Mouse (Mus musculus): ENCODE results near the gene Gm45234. TPM values are rescaled to one million over a fixed set of nuclear protein-coding genes. Genes with fewer than 3 reads are reported as not detected.
A peak's percentile ranks its signal among the peaks of the same experiment; 100 is the strongest.

Gene Gm45234
- polyA plus RNA-seq, 1 experiment from 2014 or later: 0.13 TPM

DNA sequence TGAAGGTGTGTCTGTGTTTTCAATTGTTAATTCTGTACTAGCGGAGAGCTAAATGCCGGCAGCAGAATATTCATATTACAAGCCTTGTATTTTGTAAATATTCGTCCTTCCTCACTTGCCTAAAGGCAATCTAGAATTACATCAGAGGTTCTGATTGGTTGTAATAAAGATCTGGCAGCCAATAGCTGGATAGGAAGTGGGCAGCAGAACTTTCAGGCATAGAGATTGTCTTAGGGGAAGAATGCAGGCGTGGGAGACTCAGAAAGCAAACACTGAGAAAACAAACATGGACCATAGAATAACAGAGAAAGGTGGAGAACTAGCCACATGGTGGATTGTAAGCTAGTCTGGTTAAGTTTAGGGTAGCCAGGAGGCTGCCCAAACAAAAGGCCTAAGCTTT, 34.3 kb upstream of the Gm45234 start:
- 79% methylated on average over 4 of the region's 4 CpGs for WGBS
- H3K4me1 ChIP-seq (ENCODE audit: control insufficient read depth, insufficient read depth, low read length): no peaks in the 10 kb centered on the region
- ATAC-seq (ENCODE audit: insufficient number of reproducible peaks, low FRiP score, low TSS enrichment, low read depth) (no peak), DNase-seq (ENCODE audit: low spot score) (no peak)
- no peaks in the 10 kb centered on the region for H3K27me3 ChIP-seq (ENCODE audit: control insufficient read depth, insufficient read depth, low read length)
- H3K4me2 ChIP-seq (ENCODE audit: low read depth, severe bottlenecking): no peak overlapping the region
- no peak overlapping the region for H3K9ac ChIP-seq (ENCODE audit: low read length)
- H3K9me3 ChIP-seq (ENCODE audit: control insufficient read depth, low read length): no peaks in the 10 kb centered on the region
- no peak overlapping the region for H3K4me3 ChIP-seq (ENCODE audit: low read depth, low read length)
- H3K27ac ChIP-seq (replicated peaks; ENCODE audit: low read depth, low read length): no peak overlapping the region
- H3K36me3 ChIP-seq (ENCODE audit: control insufficient read depth, insufficient read depth, low read length): no peaks in the 10 kb centered on the region

DNA sequence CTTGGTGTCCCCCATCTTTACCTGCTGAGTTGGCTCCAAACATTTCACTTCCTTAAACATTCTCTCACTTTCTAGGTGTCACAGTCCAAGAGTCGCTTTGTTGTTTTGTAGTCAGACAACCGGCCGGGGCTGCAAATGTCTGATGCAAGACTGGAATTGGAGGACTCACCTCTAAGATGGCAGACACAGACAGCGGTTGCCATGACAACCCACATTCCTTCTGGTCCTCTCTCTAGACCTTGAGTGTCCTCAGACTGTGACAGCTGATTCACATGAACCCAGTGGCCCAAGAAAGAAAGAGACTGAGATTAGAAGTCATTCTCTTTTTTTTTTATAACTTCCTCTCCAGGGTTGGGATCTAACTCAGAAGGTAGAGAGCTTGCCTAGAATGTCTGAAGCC, 33.7 kb upstream of the Gm45234 start:
- Histone ChIP-seq H3K4me2 (ENCODE audit: low read depth, severe bottlenecking) (no peak overlapping the region), H3K4me1 (ENCODE audit: control insufficient read depth, insufficient read depth, low read length) (no peaks in the 10 kb centered on the region), H3K9ac (ENCODE audit: low read length) (no peak overlapping the region), H3K27me3 (ENCODE audit: control insufficient read depth, insufficient read depth, low read length) (no peaks in the 10 kb centered on the region), H3K4me3 (ENCODE audit: low read depth, low read length) (no peak overlapping the region), H3K27ac (replicated peaks; ENCODE audit: low read depth, low read length) (no peak overlapping the region), H3K9me3 (ENCODE audit: control insufficient read depth, low read length) (no peaks in the 10 kb centered on the region), H3K36me3 (ENCODE audit: control insufficient read depth, insufficient read depth, low read length) (no peaks in the 10 kb centered on the region)
- no peak for DNase-seq (ENCODE audit: low spot score)
- 83% methylated on average over 4 of the region's 4 CpGs for WGBS
- no peak for ATAC-seq (ENCODE audit: insufficient number of reproducible peaks, low FRiP score, low TSS enrichment, low read depth)

DNA sequence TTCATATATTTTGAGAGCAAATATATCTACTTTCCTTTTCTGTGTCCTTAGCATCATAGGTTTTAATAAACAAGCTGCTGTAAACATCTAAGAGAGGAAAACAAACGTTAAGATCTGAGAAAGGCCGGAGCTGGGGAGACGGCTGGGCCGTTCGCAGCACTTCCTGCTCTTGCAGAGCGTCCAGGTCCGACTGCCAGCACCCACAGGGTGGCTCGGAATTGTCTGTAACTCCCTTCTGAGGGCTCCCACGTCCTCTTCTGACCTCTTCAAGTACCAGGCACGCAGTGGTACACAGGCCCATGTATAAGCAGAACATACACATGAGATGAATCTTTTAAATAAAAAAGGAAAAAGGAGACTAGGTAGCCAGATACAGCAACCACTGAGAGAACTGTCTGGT, 31.9 kb upstream of the Gm45234 start:
- no peak for ATAC-seq (ENCODE audit: insufficient number of reproducible peaks, low FRiP score, low TSS enrichment, low read depth)
- 79% methylated on average over 10 of the region's 10 CpGs for WGBS

DNA sequence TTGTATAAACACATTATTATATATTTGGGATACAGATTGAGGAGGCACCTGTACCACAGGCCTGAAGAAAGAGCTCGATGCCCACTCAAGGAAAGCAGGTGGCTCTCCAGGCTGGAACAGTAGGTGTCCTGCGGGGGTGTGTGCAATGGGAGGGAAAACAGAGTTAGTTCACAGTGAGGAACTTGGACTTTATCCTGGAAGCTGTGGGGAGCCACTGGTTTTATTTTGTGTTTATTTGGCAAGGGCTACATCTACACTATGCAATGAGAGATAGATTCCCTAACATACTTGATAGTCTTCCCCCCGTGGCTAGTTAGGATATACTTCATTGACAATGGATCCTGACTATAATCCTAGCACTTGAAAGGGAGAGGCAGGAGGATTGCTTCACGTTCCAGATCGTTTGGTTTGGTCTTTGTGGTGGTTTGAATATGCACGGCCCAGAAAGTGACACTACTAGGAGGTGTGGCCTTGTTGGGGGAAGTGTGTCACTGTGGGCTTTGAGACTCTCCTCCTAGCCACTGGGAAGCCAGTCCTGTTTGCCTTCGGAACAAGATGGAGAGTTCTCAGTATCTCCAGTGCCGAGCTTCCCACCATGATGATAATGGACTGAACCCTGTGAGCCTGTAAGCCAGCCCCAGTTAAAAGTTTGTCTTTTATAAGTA, 31.1 kb upstream of the Gm45234 start:
- 56% methylated on average over 8 of the region's 8 CpGs for WGBS

More for the DNA sequence above, 31.9 kb upstream of the Gm45234 start:
- no peak overlapping the region for H3K9ac ChIP-seq (ENCODE audit: low read length)
- no peak overlapping the region for H3K27ac ChIP-seq (replicated peaks; ENCODE audit: low read depth, low read length)
- no peaks in the 10 kb centered on the region for H3K36me3 ChIP-seq (ENCODE audit: control insufficient read depth, insufficient read depth, low read length)
- no peak overlapping the region for H3K4me3 ChIP-seq (ENCODE audit: low read depth, low read length)
- no peak overlapping the region for H3K4me2 ChIP-seq (ENCODE audit: low read depth, severe bottlenecking)
- no peaks in the 10 kb centered on the region for H3K9me3 ChIP-seq (ENCODE audit: control insufficient read depth, low read length)
- no peak for DNase-seq (ENCODE audit: low spot score)
- H3K27me3 ChIP-seq (ENCODE audit: control insufficient read depth, insufficient read depth, low read length): no peaks in the 10 kb centered on the region
- H3K4me1 ChIP-seq (ENCODE audit: control insufficient read depth, insufficient read depth, low read length): no peaks in the 10 kb centered on the region

DNA sequence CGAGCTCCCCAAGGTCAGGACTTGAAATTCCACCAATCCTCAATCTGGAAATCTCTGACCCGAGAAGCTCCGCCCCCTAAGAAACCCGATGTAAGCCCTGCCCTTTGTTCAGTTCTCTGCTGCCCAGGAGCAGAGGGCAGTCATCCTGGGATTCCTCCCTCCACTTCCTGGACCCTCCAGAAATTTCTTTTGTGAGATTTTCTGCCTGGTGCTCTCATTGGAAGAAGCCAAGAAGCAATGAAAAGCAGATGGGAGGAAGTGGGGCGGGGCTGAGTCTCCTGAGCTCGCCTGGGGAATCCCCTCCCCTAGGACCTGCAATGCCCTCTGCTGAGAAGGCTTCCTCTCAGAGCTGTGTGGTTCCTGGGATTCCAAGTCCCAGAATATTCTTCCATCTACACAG, 26.6 kb upstream of the Gm45234 start:
- H3K36me3 ChIP-seq (ENCODE audit: control insufficient read depth, insufficient read depth, low read length): no peaks in the 10 kb centered on the region
- no peak overlapping the region for H3K9ac ChIP-seq (ENCODE audit: low read length)
- no peaks in the 10 kb centered on the region for H3K4me1 ChIP-seq (ENCODE audit: control insufficient read depth, insufficient read depth, low read length)
- no peak overlapping the region for H3K4me3 ChIP-seq (ENCODE audit: low read depth, low read length)
- H3K4me2 ChIP-seq (ENCODE audit: low read depth, severe bottlenecking): no peak overlapping the region
- 19% methylated on average over 6 of the region's 6 CpGs for WGBS
- ATAC-seq (ENCODE audit: insufficient number of reproducible peaks, low FRiP score, low TSS enrichment, low read depth): 0 out of 2 replicates have a peak, but pooled peaks have one; percentile 31
- H3K27ac ChIP-seq (replicated peaks; ENCODE audit: low read depth, low read length): no peak overlapping the region
- peak; percentile 71 for DNase-seq (ENCODE audit: low spot score)
- peaks cover 2% of the 10 kb centered on the region; the same call in 1 of the 2 replicates for H3K27me3 ChIP-seq (ENCODE audit: control insufficient read depth, insufficient read depth, low read length)
- no peaks in the 10 kb centered on the region for H3K9me3 ChIP-seq (ENCODE audit: control insufficient read depth, low read length)

More for the DNA sequence above, 31.1 kb upstream of the Gm45234 start:
- Histone ChIP-seq H3K27me3 (ENCODE audit: control insufficient read depth, insufficient read depth, low read length) (no peaks in the 10 kb centered on the region), H3K4me1 (ENCODE audit: control insufficient read depth, insufficient read depth, low read length) (no peaks in the 10 kb centered on the region), H3K4me2 (ENCODE audit: low read depth, severe bottlenecking) (no peak overlapping the region), H3K9me3 (ENCODE audit: control insufficient read depth, low read length) (no peaks in the 10 kb centered on the region), H3K9ac (ENCODE audit: low read length) (no peak overlapping the region), H3K4me3 (ENCODE audit: low read depth, low read length) (no peak overlapping the region), H3K27ac (replicated peaks; ENCODE audit: low read depth, low read length) (no peak overlapping the region), H3K36me3 (ENCODE audit: control insufficient read depth, insufficient read depth, low read length) (no peaks in the 10 kb centered on the region)
- DNase-seq (ENCODE audit: low spot score) (no peak), ATAC-seq (ENCODE audit: insufficient number of reproducible peaks, low FRiP score, low TSS enrichment, low read depth) (no peak)

DNA sequence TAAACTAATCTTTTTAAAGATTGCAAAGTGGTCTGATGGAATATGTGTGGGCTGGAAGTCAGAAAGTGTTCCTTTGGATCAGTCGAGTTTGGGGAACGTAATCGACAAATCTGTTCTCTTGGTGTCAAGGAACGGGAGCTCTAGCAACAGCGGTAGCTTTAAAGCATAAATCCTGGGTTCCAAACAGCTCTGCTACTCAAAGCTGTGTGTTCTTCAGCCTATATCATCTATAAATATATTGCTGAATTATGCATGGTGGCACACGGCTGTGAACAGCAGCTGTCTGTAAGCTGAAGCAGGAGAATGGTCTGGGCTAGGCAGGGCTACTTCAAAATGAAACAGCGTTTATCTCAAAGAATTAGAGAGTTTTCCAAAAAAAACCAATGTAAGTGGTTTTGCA, 25.1 kb upstream of the Gm45234 start:
- Histone ChIP-seq H3K9me3 (ENCODE audit: control insufficient read depth, low read length) (no peaks in the 10 kb centered on the region), H3K4me2 (ENCODE audit: low read depth, severe bottlenecking) (no peak overlapping the region), H3K27ac (replicated peaks; ENCODE audit: low read depth, low read length) (no peak overlapping the region), H3K27me3 (ENCODE audit: control insufficient read depth, insufficient read depth, low read length) (peaks cover 2% of the 10 kb centered on the region; the same call in 1 of the 2 replicates), H3K9ac (ENCODE audit: low read length) (no peak overlapping the region), H3K4me1 (ENCODE audit: control insufficient read depth, insufficient read depth, low read length) (no peaks in the 10 kb centered on the region), H3K36me3 (ENCODE audit: control insufficient read depth, insufficient read depth, low read length) (no peaks in the 10 kb centered on the region), H3K4me3 (ENCODE audit: low read depth, low read length) (no peak overlapping the region)
- no peak for DNase-seq (ENCODE audit: low spot score)
- ATAC-seq (ENCODE audit: insufficient number of reproducible peaks, low FRiP score, low TSS enrichment, low read depth): no peak
- WGBS: 88% methylated on average over 7 of the region's 7 CpGs

DNA sequence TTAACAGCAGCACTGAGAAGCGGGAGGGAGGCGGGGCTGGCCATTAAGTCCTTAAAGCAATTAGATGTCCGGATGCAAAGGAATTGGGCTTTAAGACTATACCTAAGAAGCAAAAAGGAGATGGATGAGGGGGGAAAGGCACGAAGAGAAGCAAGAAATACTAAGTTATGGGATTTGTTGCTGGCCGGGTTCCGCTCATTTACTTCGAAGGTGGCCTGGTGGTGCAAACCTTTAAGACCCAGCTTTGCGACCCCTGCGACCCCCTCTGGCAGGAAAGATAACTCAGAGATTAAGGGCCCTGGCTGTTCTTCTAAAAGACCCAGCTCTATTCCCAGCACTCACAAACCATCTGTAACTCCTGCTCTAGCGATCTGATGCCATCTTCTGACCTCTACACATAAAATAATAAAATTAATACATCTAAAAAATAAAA, 24.2 kb upstream of the Gm45234 start:
- no peaks in the 10 kb centered on the region for H3K9me3 ChIP-seq (ENCODE audit: control insufficient read depth, low read length)
- 4% methylated on average over 10 of the region's 10 CpGs for WGBS
- H3K9ac ChIP-seq (ENCODE audit: low read length): 0 out of 2 replicates have a peak overlapping the region, but pooled peaks have one; percentile 28
- H3K4me3 ChIP-seq (ENCODE audit: low read depth, low read length): peak overlapping the region; percentile 32
- peak overlapping the region; percentile 55 for H3K4me2 ChIP-seq (ENCODE audit: low read depth, severe bottlenecking)
- DNase-seq (ENCODE audit: low spot score): no peak
- H3K36me3 ChIP-seq (ENCODE audit: control insufficient read depth, insufficient read depth, low read length): no peaks in the 10 kb centered on the region
- no peak overlapping the region for H3K27ac ChIP-seq (replicated peaks; ENCODE audit: low read depth, low read length)
- peaks cover 2% of the 10 kb centered on the region; the same call in 1 of the 2 replicates for H3K27me3 ChIP-seq (ENCODE audit: control insufficient read depth, insufficient read depth, low read length)
- no peaks in the 10 kb centered on the region for H3K4me1 ChIP-seq (ENCODE audit: control insufficient read depth, insufficient read depth, low read length)
- ATAC-seq (ENCODE audit: insufficient number of reproducible peaks, low FRiP score, low TSS enrichment, low read depth): no peak

DNA sequence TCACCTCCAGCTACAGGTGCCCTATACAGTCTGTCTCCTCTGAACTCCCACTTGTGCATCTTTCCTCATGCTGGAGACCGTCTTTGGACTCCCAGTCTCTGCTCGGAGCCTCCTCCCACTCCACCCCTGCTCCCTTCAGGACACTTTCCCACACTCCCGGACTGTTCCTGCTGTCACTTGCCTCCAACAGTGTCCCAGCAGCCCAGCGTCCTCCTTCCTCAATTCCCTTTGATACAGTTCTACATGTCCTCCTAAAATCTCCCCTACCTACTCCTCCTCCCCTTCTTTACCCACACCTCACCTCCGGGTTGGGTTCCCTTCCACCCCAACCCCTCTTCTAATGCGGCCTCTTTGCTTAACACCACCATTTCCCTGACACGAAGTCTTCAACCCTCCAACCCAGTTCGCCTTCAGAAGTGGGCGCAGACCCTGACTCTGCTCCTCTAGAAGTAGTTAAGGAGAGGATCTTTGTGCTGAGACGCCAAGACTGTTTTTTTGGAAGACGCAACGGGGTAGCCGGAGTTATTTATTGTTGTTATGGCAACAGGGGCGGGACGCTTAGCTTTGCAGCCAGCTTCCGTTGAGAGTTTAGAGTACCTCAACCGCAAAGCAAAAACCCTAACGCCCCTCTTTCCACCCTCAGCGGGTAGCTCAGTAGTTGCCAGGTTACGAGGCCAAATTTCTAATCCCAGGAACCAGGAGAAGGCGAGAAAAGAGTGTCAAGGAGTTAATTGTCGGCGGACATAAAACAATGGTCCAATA, 23.6 kb upstream of the Gm45234 start, which contains the start of gene Lrrc23:
Gene Lrrc23 (minus strand): TSS at position 506 of the 762 bp plus-strand sequence.
- DNase-seq (ENCODE audit: low spot score) (peak; percentile 76), ATAC-seq (ENCODE audit: insufficient number of reproducible peaks, low FRiP score, low TSS enrichment, low read depth) (peak; percentile 18; the same call in 1 of the 2 replicates)
- 3% methylated on average over 23 of the region's 23 CpGs for WGBS
- no peaks in the 10 kb centered on the region for H3K4me1 ChIP-seq (ENCODE audit: control insufficient read depth, insufficient read depth, low read length)
- H3K36me3 ChIP-seq (ENCODE audit: control insufficient read depth, insufficient read depth, low read length): no peaks in the 10 kb centered on the region
- peaks cover 2% of the 10 kb centered on the region; the same call in 1 of the 2 replicates for H3K27me3 ChIP-seq (ENCODE audit: control insufficient read depth, insufficient read depth, low read length)
- H3K9ac ChIP-seq (ENCODE audit: low read length): peak within 1 kb of the TSS; percentile 28
- peak within 1 kb of the TSS; percentile 32 for H3K4me3 ChIP-seq (ENCODE audit: low read depth, low read length)
- no peak within 1 kb of the TSS for H3K27ac ChIP-seq (replicated peaks; ENCODE audit: low read depth, low read length)
- no peaks in the 10 kb centered on the region for H3K9me3 ChIP-seq (ENCODE audit: control insufficient read depth, low read length)
- peak within 1 kb of the TSS; percentile 55 for H3K4me2 ChIP-seq (ENCODE audit: low read depth, severe bottlenecking)

Measured in limb, embryonic 11.5 days (tissue).